Mouse (Mus musculus) kidney, adult 18-20 months (tissue): ENCODE measurements around the gene Castor2.
A peak's percentile ranks its signal among the peaks of the same experiment; 100 is the strongest.

Experiments
- DNase-seq: peaks from one replicate; pipeline ENCODE4 v3.0.0; 2021

Gene Castor2

GRCm38 (mm10) chr5:134099496-134100211 is at the start of gene Castor2:
Gene Castor2, plus strand, starts transcription at chr5:134099711.
- peak; percentile 93 for DNase-seq

DNA sequence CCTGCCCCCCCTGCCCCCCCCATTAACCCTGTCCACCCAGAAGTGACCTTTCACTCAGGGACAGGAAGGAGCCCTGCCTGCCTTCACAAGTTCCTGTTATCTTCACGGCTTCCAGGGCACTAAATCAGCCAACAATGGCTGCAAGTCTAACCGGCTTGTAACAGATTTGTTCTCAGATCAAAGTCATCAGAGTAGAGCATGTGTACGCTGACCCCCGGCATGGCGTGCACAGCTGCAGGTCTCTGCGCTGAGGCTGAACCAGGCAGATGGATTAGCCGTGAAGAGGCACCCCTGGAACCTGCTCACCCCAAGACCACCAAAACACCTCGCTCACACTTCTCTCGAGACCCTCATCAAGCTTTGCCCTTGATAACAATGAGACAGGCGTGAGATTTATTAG is 48.8 kb upstream of the Castor2 start:
- DNase-seq: no peak

DNA sequence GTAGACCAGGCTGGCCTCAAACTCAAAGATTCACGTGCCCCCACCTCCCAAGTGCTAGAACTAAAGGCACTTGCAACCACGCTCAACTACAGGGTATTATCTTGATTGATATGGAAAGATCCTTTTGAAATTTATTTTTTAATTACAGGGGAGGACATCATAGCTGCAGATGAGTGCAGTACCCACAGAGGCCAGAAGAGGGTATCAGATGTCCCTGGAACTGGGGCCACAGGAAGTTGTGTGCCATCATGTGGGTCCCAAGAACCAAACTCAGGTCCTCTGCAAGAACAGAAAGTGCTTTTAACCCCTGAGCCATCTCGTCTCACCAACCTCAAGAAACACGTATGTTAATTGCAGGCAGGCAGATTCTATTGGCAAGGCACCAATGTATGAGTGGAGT is 46.9 kb upstream of the Castor2 start:
- no peak for DNase-seq

GRCm38 (mm10) chr5:134054496-134054895 is 45.0 kb upstream of the Castor2 start:
- DNase-seq: no peak

DNA sequence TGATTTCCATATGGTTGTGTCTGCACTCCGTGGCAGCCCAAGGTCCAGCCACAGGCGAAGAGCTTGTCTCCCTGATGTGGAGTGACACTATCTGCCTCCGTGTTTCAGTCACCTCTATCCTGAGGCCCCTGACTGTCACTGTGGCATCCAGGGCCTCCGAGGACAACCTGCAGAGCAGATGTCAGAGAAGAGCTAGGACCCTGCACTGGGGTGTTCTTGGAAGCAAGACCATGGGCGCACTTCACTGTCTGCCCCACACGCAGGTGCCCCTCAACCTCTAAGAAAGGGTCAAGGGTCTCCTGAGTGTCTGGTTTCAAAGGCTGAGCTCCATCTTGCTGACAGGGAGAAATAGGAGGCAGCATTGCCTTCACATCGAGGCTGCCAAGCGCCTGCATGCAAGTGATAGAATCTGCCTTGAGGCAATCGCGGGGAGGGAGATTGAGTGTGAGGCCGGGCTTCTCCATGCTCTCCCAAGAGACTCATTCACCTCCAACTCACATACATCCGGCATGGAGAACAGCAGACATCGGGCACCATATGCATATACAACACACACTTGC is 40.6 kb upstream of the Castor2 start:
- no peak for DNase-seq

DNA sequence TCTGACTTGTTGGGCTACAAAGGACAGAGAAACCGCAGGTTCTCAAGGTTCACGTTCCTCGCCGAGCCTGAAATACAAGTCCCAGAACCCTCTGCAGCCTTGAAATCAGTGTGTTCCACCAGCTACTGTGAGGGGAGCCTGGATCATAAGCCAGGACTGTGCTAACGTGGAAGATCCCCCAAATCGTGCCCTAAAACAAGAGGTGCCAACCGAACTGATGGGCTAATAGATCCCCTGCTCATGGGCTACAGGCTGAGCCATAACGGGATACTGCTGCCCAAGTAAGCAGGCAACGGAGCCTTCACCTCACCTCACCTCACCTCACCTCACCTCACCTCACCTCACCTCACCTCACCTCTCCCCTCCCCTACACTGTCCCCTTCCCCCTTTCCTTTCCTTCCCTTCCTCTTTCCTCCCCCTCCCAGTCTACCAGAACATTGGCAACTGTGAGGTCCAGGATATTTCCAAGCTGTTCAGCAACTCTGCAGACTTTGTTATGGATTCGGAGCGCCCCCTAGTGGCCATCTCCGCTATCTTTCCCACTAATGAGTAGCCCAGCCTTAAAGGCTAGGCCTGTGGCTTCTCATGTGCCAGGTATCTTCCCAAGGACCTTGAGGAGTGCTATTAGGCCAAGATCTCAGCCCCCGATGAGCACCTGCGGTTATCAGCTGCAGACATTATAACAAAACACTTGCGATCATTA is 36.0 kb upstream of the Castor2 start:
- DNase-seq: peak; percentile 79

- no peak for DNase-seq
Observed at GRCm38 (mm10) chr5:134066261-134066660, 33.2 kb upstream of the Castor2 start.

- no peak for DNase-seq
Observed at GRCm38 (mm10) chr5:134067924-134068323, 31.6 kb upstream of the Castor2 start.

GRCm38 (mm10) chr5:134073512-134074041 is 25.9 kb upstream of the Castor2 start:
- DNase-seq: no peak

- no peak for DNase-seq
Observed at GRCm38 (mm10) chr5:134074368-134074767, 25.1 kb upstream of the Castor2 start.

DNA sequence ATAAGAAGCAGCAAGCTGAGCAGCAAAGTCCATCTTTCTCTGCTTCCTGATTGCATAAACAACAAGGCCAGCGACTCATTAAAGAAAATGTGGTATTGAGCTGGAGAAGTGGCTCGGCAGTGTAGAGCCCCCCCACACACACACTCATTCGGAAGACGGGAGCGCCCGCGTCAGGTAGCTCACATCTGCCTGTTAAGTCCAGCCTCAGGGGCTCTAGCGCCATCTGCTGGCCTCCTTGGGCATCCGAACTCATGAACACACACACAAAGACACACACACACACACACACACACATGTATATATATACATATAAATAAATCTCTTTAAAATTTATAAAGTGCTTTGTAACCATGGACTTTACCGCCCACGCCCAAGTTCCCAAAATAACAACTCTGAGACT is 23.3 kb upstream of the Castor2 start:
- no peak for DNase-seq

GRCm38 (mm10) chr5:134080685-134081548 is 18.6 kb upstream of the Castor2 start:
- peak; percentile 62 for DNase-seq

DNA sequence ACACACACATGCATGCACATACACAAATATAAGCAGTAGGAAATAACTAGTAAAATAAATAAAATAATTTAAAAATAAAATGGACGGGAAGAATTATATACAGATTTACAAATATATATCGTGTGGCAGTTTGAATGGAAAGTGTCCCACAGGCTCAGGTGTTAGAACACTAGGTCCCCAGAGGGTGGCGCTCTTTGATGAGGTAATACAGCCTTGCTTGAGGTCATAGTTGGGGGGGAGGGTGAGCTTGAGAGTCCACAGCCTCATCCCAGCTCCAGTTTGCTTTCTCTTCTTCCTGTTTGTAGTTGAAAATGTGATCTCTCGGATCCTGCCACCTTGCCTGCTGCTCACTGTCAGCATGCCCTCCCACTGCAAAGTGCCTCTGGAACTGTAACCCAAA is 14.3 kb upstream of the Castor2 start:
- no peak for DNase-seq

DNA sequence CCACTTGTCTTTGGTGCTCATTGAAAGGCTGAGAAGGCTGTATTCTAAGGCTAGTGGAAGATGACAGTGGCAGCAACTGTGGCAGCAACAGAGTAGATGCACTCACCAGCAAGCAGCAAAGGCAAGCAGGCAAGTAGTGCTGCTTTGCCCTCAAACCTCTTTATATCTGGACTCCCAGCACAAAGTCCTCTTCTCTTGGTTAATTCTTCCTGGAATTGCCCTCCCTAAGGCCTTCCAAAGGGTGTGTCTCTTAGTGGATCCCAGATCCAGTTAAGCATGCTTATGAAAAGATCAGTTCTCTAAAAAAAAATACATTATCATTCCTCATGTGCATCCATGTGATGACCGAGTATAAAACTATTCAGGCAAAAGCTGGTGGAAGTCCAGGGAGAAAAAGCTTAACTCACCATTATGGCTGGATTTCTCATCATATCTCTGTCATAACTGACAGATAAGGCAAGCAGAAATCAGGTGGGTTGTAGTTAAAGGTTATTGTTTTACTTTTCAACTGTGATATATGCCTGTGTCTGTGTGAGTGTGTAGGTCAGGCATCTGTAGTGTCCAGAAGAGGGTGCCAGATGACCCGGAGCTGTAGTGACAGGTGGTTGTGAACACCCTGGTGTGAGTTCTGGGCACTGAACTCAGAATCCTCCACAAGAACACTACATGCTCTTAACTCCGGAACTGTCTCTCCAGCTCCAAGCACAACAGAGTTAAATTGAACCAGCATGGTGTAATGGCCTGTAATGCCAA is 13.4 kb upstream of the Castor2 start:
- DNase-seq: no peak

GRCm38 (mm10) chr5:134087211-134087610 is 12.3 kb upstream of the Castor2 start:
- DNase-seq: peak; percentile 43

DNA sequence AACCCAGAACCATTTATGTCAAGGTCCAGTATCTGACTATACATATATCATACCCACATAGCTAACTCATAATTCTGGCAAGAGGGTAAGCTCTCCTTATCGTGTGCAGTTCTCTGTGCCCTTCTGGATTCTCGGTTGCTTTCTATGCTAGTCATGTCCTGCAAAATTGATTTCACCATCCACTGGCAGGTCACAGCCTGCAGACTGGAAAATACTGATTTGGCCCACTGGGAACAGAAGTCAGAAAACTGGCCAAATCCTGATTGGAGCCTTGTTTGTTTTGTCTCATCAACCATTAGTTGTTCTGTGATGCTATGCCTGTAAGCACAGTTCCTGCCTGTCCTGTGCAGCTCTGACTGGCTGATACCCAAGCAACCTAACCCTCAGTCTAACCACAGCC is 3.7 kb upstream of the Castor2 start:
- DNase-seq: no peak

- peak; percentile 52 for DNase-seq
Observed at GRCm38 (mm10) chr5:134098341-134098902, 1.1 kb upstream of the Castor2 start.

DNA sequence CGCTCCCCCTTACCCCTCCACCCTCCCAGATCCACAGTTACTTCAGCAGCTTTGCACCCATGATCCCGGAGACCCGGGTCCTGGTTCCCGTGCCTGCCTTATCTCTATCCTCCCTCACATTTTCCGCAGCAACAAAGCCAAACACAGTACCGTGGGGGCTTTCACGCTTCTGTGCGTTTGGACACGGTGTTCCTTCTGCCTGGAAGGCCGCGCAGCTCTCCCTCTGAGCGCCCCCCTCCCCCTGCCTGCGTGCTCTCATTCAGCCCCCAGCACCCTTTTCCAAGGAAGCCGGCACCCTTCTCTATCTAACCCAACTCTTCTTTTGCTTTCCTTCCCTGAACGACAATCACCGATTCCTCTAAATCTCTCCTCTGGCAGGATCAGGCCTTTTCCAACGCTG is 535 bp upstream of the Castor2 start:
- peak; percentile 53 for DNase-seq

DNA sequence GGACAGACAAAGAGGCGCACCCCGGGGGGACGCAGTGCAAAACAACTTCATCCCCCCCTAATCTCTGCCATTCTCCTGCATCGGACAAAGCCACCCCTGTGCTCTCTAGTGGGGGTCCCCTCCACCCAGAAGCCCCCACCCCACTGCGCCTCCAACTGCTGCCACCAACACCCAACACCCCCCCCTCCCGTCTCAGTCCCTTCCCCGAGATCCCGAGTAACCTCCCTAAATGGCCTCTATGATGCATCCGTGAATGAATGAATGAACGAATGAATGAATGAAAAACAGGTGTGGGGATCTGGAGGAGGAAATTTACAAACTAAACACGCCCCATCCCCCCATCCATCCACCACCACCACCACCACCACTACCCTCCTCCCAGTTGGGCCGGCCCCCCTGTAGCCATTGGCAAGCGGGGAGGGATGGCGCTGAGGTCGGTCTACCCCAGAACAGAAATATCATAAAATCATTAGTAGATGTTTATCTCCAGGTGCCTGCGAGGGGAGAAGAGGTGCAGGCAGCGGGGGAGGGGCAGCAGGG is 791 bp downstream of the Castor2 start:
- DNase-seq: no peak

- peak; percentile 30 for DNase-seq
Observed at GRCm38 (mm10) chr5:134101322-134101721, 1.8 kb downstream of the Castor2 start.

GRCm38 (mm10) chr5:134101883-134102282 is 2.4 kb downstream of the Castor2 start:
- peak; percentile 70 for DNase-seq

- no peak for DNase-seq
Observed at GRCm38 (mm10) chr5:134102720-134103119, 3.2 kb downstream of the Castor2 start.
